Mouse (Mus musculus) spleen, adult 10 weeks (tissue): Measurements from ENCODE around the gene Sele. TPM values are rescaled to one million over a fixed set of nuclear protein-coding genes. Genes with fewer than 3 reads are reported as not detected.

Experiments used
- polyA plus RNA-seq: library from polyadenylated mRNA; stranded (reverse); fragments of 350-450 nt; fragmentation: Illumina TruSeq; extraction: RNeasy Lipid Tissue Mini Kit (QIAGEN cat#74804); gene quantifications from one replicate; pipeline ENCODE4 v1.2.3, GENCODE M21; 2015; ENCODE audit warnings: low replicate concordance; ENCODE audit not compliant: insufficient read depth

Gene Sele
- 0.19 TPM for polyA plus RNA-seq

GRCm38 (mm10) chr1:164047934-164048333 lies at the start of gene Sele:
Sele (plus strand) TSS chr1:164048234.

GRCm38 (mm10) chr1:164061925-164062324 lies 13.9 kb downstream of the Sele start, which contains the start of gene Sell:
Sell (plus strand) TSS chr1:164061982.

Other genes starting within 250 kb of the Sele start
- 42.9 TPM for gene Scyl3, start 119.1 kb upstream of the Sele start, polyA plus RNA-seq
- gene BC055324, start 53.4 kb upstream of the Sele start, polyA plus RNA-seq = 6.4 TPM
- gene Mettl18, start 53.3 kb upstream of the Sele start, polyA plus RNA-seq = 17.3 TPM
- gene Sell, start 13.7 kb downstream of the Sele start, polyA plus RNA-seq = 632 TPM
- 2.3 TPM for gene Selp, start 67.0 kb downstream of the Sele start, polyA plus RNA-seq
- 3.4 TPM for gene F5, start 103.6 kb downstream of the Sele start, polyA plus RNA-seq
- 3.9 TPM for gene Slc19a2, start 200.8 kb downstream of the Sele start, polyA plus RNA-seq
- gene Ccdc181, start 227.4 kb downstream of the Sele start, polyA plus RNA-seq = 14.0 TPM